Mouse (Mus musculus): Measurements from ENCODE around the gene Vmn1r204. TPM values are rescaled to one million over a fixed set of nuclear protein-coding genes. Genes with fewer than 3 reads are reported as not detected.
"Not testable (repeated sequence)": the region's sequence is repeated elsewhere in the genome, so short reads cannot be mapped to it uniquely, and the experiment has no call there.

The Vmn1r204 gene
- polyA plus RNA-seq (2012; rRNA removed): not detected in 2 replicates

DNA sequence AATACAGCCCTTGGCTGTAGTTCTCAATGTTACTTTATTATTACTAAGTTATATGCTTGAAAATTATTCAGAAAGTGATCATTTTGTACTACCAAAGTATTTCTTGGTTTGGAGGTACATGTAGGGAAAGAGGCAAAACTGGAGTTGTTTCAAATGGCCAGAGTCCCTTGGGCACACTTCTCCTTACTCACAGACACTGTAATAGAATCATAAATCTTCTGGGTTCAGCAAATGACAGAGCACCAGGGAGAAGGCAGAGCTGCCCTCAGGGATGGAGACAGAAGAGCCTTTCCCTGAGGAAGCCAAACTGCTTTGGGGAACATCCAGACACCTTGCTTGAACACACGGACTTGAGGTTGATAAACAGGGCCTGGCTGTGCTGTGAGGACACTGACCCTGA, at the start of gene Vmn1r204:
Gene Vmn1r204, plus strand, starts transcription at position 301 of the 400 bp plus-strand sequence.
- not testable (repeated sequence) for DNase-seq (ENCODE audit: low spot score)

DNA sequence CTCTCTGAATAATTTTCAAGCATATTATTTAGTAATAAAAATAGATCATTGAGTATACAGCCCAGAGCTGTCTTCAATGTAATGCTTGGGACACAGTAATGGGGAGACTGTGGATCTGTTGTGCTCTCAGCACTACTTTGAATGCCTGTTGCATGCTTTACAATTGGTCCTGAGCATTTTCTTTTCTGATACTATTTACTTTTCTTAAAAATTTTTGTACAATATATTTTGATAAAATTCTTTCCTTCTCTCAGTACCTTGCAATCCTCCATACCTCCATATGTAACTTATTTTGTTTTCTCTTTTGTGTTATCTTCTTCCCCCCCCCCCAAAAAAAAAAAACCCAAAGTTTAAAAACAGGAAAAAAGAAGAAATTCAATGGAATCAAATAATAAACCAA, 47.7 kb upstream of the Vmn1r204 start, which contains the start of gene Vmn1r202:
Gene Vmn1r202, minus strand, starts transcription at position 101 of the 400 bp plus-strand sequence.
- DNase-seq (ENCODE audit: low spot score): no peak

DNA sequence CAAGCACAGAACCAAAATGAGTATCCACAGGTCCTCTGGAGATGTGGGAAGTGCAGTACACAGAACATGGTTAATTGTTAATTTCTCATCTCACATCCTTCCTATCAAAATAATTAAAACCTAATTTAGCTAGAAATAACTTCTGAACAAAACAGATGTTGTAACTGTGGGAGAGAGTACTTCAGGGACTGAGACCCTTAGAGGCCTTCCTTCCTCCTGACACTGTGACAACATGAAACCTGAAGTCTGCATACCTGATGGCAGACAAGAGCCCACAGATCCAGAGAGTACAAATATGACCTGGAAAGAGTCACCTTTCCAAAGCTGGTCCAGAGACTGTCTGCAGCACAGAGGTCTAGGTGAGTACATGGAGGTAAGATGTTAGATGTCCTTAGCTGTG, 35.2 kb upstream of the Vmn1r204 start, which contains the start of gene Vmn1r203:
Gene Vmn1r203, plus strand, starts transcription at position 301 of the 400 bp plus-strand sequence.
- no peak for DNase-seq (ENCODE audit: low spot score)

DNA sequence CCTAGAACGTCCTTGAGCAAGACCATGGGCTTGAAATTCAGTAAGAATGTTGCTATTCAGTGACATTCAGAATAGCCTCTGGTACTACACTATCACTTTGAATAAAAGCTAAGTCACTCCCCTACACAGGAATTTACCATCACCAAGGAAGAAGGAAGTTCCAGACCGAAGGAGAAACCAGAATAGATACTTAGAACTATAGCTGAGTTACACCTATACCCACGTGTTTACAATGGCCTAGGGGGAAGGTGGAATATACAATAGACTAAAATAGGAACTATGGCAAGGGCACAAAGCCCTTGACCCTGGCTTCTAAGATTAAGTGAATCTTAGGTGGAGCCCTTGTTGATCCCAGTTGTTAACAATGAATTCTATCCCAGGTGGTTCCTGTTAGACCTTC, 21.9 kb downstream of the Vmn1r204 start:
- not testable (repeated sequence) for DNase-seq (ENCODE audit: low spot score)

DNA sequence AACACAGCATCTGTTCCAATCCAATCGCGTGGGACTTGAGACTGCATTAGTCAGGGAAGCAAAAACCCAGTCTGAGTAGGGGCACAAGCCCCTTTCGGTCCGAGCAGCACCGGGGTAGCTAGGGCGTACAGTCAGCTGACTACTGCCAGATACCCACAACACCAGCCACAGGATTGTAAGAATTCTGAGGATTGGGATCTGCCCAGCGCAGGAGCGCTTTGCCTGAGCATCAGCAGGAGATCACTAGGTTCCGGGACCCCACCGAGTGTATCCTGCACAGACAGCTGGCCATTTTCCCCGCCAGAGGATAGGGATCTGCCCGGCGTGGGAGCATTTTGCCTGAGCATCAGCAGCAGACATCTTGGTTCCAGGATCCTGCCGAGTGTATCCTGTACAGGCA, 30.3 kb downstream of the Vmn1r204 start:
- not testable (repeated sequence) for DNase-seq (ENCODE audit: low spot score)

DNA sequence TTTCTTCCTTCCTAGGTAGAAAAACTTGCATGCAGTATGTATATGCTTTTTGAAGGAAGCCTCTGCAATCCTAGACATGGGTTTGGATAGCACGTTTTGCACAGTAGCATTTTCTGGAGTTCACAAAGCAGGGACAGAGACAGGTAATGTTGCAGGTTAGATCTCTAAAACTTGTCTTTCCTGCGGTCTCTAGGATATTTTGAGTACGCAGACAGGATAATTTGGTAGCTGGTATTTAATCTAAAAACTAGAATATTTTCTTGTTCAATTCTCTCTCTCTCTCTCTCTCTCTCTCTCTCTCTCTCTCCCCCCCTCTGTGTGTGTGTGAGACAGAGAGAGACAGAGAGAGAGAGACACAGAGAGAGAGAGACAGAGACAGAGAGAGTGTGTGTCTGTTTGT, 39.9 kb downstream of the Vmn1r204 start, which contains the start of gene Vmn1r205:
Gene Vmn1r205, minus strand, starts transcription at position 101 of the 400 bp plus-strand sequence.
- no peak for DNase-seq (ENCODE audit: low spot score)

Other genes starting within 250 kb of the Vmn1r204 start
- not detected in 2 replicates for gene Vmn1r197, start 228.6 kb upstream of the Vmn1r204 start, polyA plus RNA-seq (2012; rRNA removed)
- not detected in 2 replicates for gene Vmn1r198, start 202.8 kb upstream of the Vmn1r204 start, polyA plus RNA-seq (2012; rRNA removed)
- gene Vmn1r199, start 173.4 kb upstream of the Vmn1r204 start, polyA plus RNA-seq (2012; rRNA removed): not detected in 2 replicates
- not detected in 2 replicates for gene Vmn1r200, start 162.8 kb upstream of the Vmn1r204 start, polyA plus RNA-seq (2012; rRNA removed)
- gene Vmn1r201, start 81.3 kb upstream of the Vmn1r204 start, polyA plus RNA-seq (2012; rRNA removed): not detected in 2 replicates
- gene Vmn1r202, start 47.8 kb upstream of the Vmn1r204 start, polyA plus RNA-seq (2012; rRNA removed): 0.01 TPM in 1 of 2 replicates, not detected in the other
- not detected in 2 replicates for gene Vmn1r203, start 35.1 kb upstream of the Vmn1r204 start, polyA plus RNA-seq (2012; rRNA removed)
- gene Vmn1r205, start 39.8 kb downstream of the Vmn1r204 start, polyA plus RNA-seq (2012; rRNA removed): not detected in 2 replicates
- not detected in 2 replicates for gene Vmn1r206, start 71.1 kb downstream of the Vmn1r204 start, polyA plus RNA-seq (2012; rRNA removed)
- not detected in 2 replicates for gene Vmn1r207-ps, start 176.4 kb downstream of the Vmn1r204 start, polyA plus RNA-seq (2012; rRNA removed)
- not detected in 2 replicates for gene Vmn1r208, start 224.2 kb downstream of the Vmn1r204 start, polyA plus RNA-seq (2012; rRNA removed)